ENCODE assay signal across 27 mouse cellular contexts in the genomic region with DNA sequence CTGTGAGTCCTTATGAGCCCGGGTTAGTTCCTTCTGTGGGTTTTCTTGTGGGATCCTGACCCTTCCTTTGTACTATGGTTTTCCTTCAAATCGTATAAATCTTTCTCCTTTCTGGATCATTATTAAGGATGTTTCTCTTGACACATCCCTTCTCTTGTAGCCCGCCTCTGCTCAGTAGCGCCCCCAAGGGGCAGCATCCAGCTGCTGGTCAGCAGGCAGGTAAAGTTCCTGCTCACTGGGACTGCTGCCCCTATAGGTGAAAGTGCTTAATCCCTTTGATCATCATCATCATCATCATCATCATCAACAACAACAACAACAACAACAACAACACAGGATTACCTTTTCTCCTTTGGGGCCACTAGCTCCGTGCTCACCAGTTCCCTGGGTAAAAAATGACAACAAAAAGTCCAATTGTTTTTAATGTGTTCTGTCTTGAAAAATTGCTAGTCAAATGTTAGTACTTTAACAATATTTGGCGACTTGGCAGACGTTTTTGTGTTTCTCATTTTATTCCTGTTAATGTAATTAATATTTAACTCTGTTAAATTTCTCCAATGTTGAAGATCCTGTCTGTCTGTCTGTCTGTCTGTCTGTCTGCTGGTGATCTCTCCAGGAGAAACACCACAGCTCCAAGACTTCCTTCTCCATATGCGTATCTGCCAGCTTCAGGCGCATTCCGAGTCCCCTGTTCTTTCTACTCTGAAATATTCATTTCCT.
DNase-seq lines count a peak whose midpoint lies in the region; ATAC-seq and TF ChIP-seq lines count a peak whose summit lies in the region.
"Had no signal": no experiment of that assay in that cellular context is flagged by ENCODE, and none has a peak within 500 bp of the region (broad histone marks: within the 10 kb centered on the region; RNA-seq: fewer than 3 reads in every experiment).

No protein-coding gene starts in this region.

- H3K4me3 ChIP-seq in kidney, embryonic 16.5 days (ENCODE audit: low read length), result no peak overlapping the region
- H3K4me3 ChIP-seq in E14TG2a.4 (replicated peaks; ENCODE audit: low read length), result no peak overlapping the region
- no peak overlapping the region for H3K4me3 ChIP-seq in intestine, embryonic 16.5 days (ENCODE audit: low read length)
- H3K4me3 ChIP-seq: embryonic facial prominence, embryonic 10.5 days; embryonic facial prominence, embryonic 15.5 days; forebrain, embryonic 12.5 days; heart, adult 2 months; heart, embryonic 13.5 days; hindbrain, embryonic 15.5 days; left cerebral cortex, adult 2 months; limb, embryonic 12.5 days; neural tube, embryonic 13.5 days had no signal

- peak; percentile 72 for DNase-seq in kidney, adult 9 months
- DNase-seq in A20 (ENCODE audit: low read depth, low spot score), result peak; percentile 6
- DNase-seq in brain, embryonic 14.5 days (ENCODE audit: low read depth), result no peak
- no peak for DNase-seq in layer of hippocampus, postnatal 14 days (ENCODE audit: low spot score in 2 of 2)
- DNase-seq: adrenal gland, postnatal 10 days; cerebellum, adult 11-12 months; forebrain, postnatal 0 days; heart, adult 2 months; heart, postnatal 10 days; kidney, postnatal 14 days; layer of hippocampus, adult 9-11 months; lung, postnatal 36 days; right cerebral cortex, postnatal 4 days; thymus, postnatal 14 days had no signal

- WGBS in kidney, embryonic 16.5 days, result 84% methylated on average over 10 of the region's 10 CpGs
- WGBS in intestine, embryonic 16.5 days, result 80% methylated on average over 10 of the region's 10 CpGs

- H3K9ac ChIP-seq in kidney, embryonic 16.5 days (replicated peaks; ENCODE audit: low read length), result no peak overlapping the region
- H3K9ac ChIP-seq in intestine, embryonic 16.5 days (ENCODE audit: low read depth, low read length), result no peak overlapping the region
- H3K9ac ChIP-seq: embryonic facial prominence, embryonic 15.5 days; forebrain, embryonic 12.5 days; forebrain, postnatal 0 days; heart, embryonic 13.5 days; hindbrain, embryonic 15.5 days; limb, embryonic 12.5 days; neural tube, embryonic 13.5 days had no signal

- TF ChIP-seq POLR2A in brain, embryonic 14.5 days (IDR thresholded peaks at IDR 0.05; ENCODE audit: borderline replicate concordance, extremely low read depth, insufficient read depth, insufficient read length, poor library complexity, severe bottlenecking), result no peak

- ATAC-seq in kidney, embryonic 16.5 days (ENCODE audit: low FRiP score, low TSS enrichment), result no peak
- no peak for ATAC-seq in intestine, embryonic 16.5 days
- ATAC-seq: forebrain, postnatal 0 days had no signal

- peak; percentile 40 for TF ChIP-seq CTCF in E14TG2a.4 (conservative IDR thresholded peaks at IDR 0.05; ENCODE audit: low read length)
- TF ChIP-seq CTCF in brain, embryonic 14.5 days (IDR thresholded peaks at IDR 0.05; ENCODE audit: borderline replicate concordance, extremely low read depth, insufficient read depth, insufficient read length), result 0 out of 2 replicates have a peak, but pooled peaks have one; percentile 8

- no peak overlapping the region for H3K27ac ChIP-seq in kidney, embryonic 16.5 days (ENCODE audit: low read length)
- no peak overlapping the region for H3K27ac ChIP-seq in intestine, embryonic 16.5 days (ENCODE audit: low read length)
- H3K27ac ChIP-seq: embryonic facial prominence, embryonic 10.5 days; embryonic facial prominence, embryonic 15.5 days; forebrain, embryonic 12.5 days; heart, adult 2 months; heart, embryonic 13.5 days; hindbrain, embryonic 15.5 days; left cerebral cortex, adult 2 months; limb, embryonic 12.5 days; neural tube, embryonic 13.5 days had no signal

- no peaks in the 10 kb centered on the region for H3K4me1 ChIP-seq in kidney, embryonic 16.5 days (ENCODE audit: insufficient read depth, low read length)
- no peaks in the 10 kb centered on the region for H3K4me1 ChIP-seq in E14TG2a.4 (replicated peaks; ENCODE audit: low read depth, low read length)
- no peaks in the 10 kb centered on the region for H3K4me1 ChIP-seq in intestine, embryonic 16.5 days (ENCODE audit: control insufficient read depth, insufficient read depth, low read length)
- H3K4me1 ChIP-seq: embryonic facial prominence, embryonic 15.5 days; forebrain, embryonic 12.5 days; heart, embryonic 13.5 days; hindbrain, embryonic 15.5 days; limb, embryonic 12.5 days; neural tube, embryonic 13.5 days had no signal

- no peak overlapping the region for H3K4me2 ChIP-seq in kidney, embryonic 16.5 days (replicated peaks; ENCODE audit: low read depth, low read length)
- no peak overlapping the region for H3K4me2 ChIP-seq in intestine, embryonic 16.5 days (ENCODE audit: low read depth, low read length)
- H3K4me2 ChIP-seq: embryonic facial prominence, embryonic 15.5 days; forebrain, embryonic 12.5 days; heart, embryonic 13.5 days; hindbrain, embryonic 15.5 days; limb, embryonic 12.5 days; midbrain, embryonic 11.5 days; neural tube, embryonic 13.5 days had no signal

- no peaks in the 10 kb centered on the region for H3K9me3 ChIP-seq in kidney, embryonic 16.5 days (ENCODE audit: low read length)
- no peaks in the 10 kb centered on the region for H3K9me3 ChIP-seq in E14TG2a.4 (ENCODE audit: low read length)
- no peaks in the 10 kb centered on the region for H3K9me3 ChIP-seq in intestine, embryonic 16.5 days (ENCODE audit: control insufficient read depth, low read length)
- H3K9me3 ChIP-seq: embryonic facial prominence, embryonic 10.5 days; embryonic facial prominence, embryonic 15.5 days; forebrain, embryonic 12.5 days; heart, embryonic 13.5 days; hindbrain, embryonic 15.5 days; limb, embryonic 12.5 days; neural tube, embryonic 13.5 days had no signal

- H3K36me3 ChIP-seq in kidney, embryonic 16.5 days (ENCODE audit: insufficient read depth, low read length), result no peaks in the 10 kb centered on the region
- no peaks in the 10 kb centered on the region for H3K36me3 ChIP-seq in E14TG2a.4 (ENCODE audit: insufficient read depth, low read length)
- H3K36me3 ChIP-seq in intestine, embryonic 16.5 days (ENCODE audit: control insufficient read depth, insufficient read depth, low read length), result no peaks in the 10 kb centered on the region
- H3K36me3 ChIP-seq: embryonic facial prominence, embryonic 10.5 days; embryonic facial prominence, embryonic 15.5 days; forebrain, embryonic 12.5 days; heart, embryonic 13.5 days; hindbrain, embryonic 15.5 days; limb, embryonic 12.5 days; neural tube, embryonic 13.5 days had no signal

- no peaks in the 10 kb centered on the region for H3K27me3 ChIP-seq in kidney, embryonic 16.5 days (ENCODE audit: insufficient read depth, low read length)
- H3K27me3 ChIP-seq in E14TG2a.4 (ENCODE audit: insufficient read depth, low read length), result no peaks in the 10 kb centered on the region
- H3K27me3 ChIP-seq in intestine, embryonic 16.5 days (replicated peaks; ENCODE audit: control insufficient read depth, insufficient read depth, low read length), result no peaks in the 10 kb centered on the region
- H3K27me3 ChIP-seq: CH12.LX; embryonic facial prominence, embryonic 15.5 days; forebrain, embryonic 12.5 days; heart, embryonic 13.5 days; hindbrain, embryonic 15.5 days; limb, embryonic 12.5 days; neural tube, embryonic 13.5 days had no signal

Comparison
In these comparisons a context has a peak if more than half of its experiments do, and no peak if none do; other contexts are left out.
1. DNase-seq: peak in kidney, adult 9 months (single experiment) and A20 (single experiment); none in brain, embryonic 14.5 days (single experiment) and layer of hippocampus, postnatal 14 days (0 of 2).